Mouse (Mus musculus) regulatory T cell (primary cell): ENCODE data around the gene Bcor.

Source experiments
- in situ Hi-C: fragments of 300-600 bp; cut with MboI, MseI; formaldehyde crosslinking; loops from one replicate; pipeline ENCODE4 v1.15.1; 2025; ENCODE audit warnings: high pct_unique_total_duplicates

The Bcor gene

GRCm38 (mm10) chrX:12151269-12151995 lies 8.7 kb downstream of the Bcor start:
- in situ Hi-C loops = no loop called here

GRCm38 (mm10) chrX:12150425-12150824 lies 9.7 kb downstream of the Bcor start:
- in situ Hi-C loops = no loop called here

GRCm38 (mm10) chrX:12146263-12146662 lies 13.9 kb downstream of the Bcor start:
- in situ Hi-C loops = no loop called here

GRCm38 (mm10) chrX:12142832-12143231 lies 17.3 kb downstream of the Bcor start:
- in situ Hi-C loops = no loop called here

GRCm38 (mm10) chrX:12140086-12140740 lies 19.9 kb downstream of the Bcor start:
- in situ Hi-C loops = no loop called here

- in situ Hi-C loops = loop anchor here (5.0 to 10.0 kb wide), 2 partner anchors 131 to 333 kb away; no protein-coding TSS in a partner anchor
Observed at GRCm38 (mm10) chrX:12138266-12138665, 21.9 kb downstream of the Bcor start.

- in situ Hi-C loops = loop anchor here (5.0 to 10.0 kb wide), 2 partner anchors 130 to 332 kb away; no protein-coding TSS in a partner anchor
Observed at GRCm38 (mm10) chrX:12137121-12137521, 23.0 kb downstream of the Bcor start.

- in situ Hi-C loops = loop anchor here (5.0 to 10.0 kb wide), 2 partner anchors 129 to 332 kb away; no protein-coding TSS in a partner anchor
Observed at GRCm38 (mm10) chrX:12136261-12137101, 23.7 kb downstream of the Bcor start.

GRCm38 (mm10) chrX:12135121-12136111 lies 24.7 kb downstream of the Bcor start:
- in situ Hi-C loops = loop anchor here (5.0 to 10.0 kb wide), 2 partner anchors 128 to 331 kb away; no protein-coding TSS in a partner anchor

- in situ Hi-C loops = loop anchor here (5.0 to 10.0 kb wide), 2 partner anchors 42 to 330 kb away; no protein-coding TSS in a partner anchor
Observed at GRCm38 (mm10) chrX:12134541-12134940, 25.6 kb downstream of the Bcor start.

- in situ Hi-C loops = loop anchor here (5.0 to 10.0 kb wide), 2 partner anchors 42 to 329 kb away; no protein-coding TSS in a partner anchor
Observed at GRCm38 (mm10) chrX:12133836-12134431, 26.2 kb downstream of the Bcor start.

- in situ Hi-C loops = loop anchor here (5.0 to 10.0 kb wide), 2 partner anchors 41 to 329 kb away; no protein-coding TSS in a partner anchor
Observed at GRCm38 (mm10) chrX:12133178-12133835, 26.8 kb downstream of the Bcor start.

GRCm38 (mm10) chrX:12132541-12133177 lies 27.5 kb downstream of the Bcor start:
- in situ Hi-C loops = loop anchor here (5.0 to 10.0 kb wide), 2 partner anchors 40 to 328 kb away; no protein-coding TSS in a partner anchor

GRCm38 (mm10) chrX:12129828-12130809 lies 30.0 kb downstream of the Bcor start:
- in situ Hi-C loops = loop anchor here (5.0 to 10.0 kb wide), 2 partner anchors 38 to 325 kb away; no protein-coding TSS in a partner anchor

- in situ Hi-C loops = no loop called here
Observed at GRCm38 (mm10) chrX:12129230-12129629, 30.9 kb downstream of the Bcor start.

GRCm38 (mm10) chrX:12128165-12129083 lies 31.7 kb downstream of the Bcor start:
- in situ Hi-C loops = no loop called here
